Mouse (Mus musculus) olfactory bulb, adult 2 months (tissue): ENCODE data around the gene Bnc1.

Source experiments
- CTCF ChIP-seq: fragments of 200-500 bp; IDR thresholded peaks from 2 replicates; pipeline ENCODE4 v1.5.1; 2012; ENCODE audit warnings: low read depth, mild to moderate bottlenecking, low read length, moderate library complexity; ENCODE audit not compliant: insufficient read depth
- POLR2A ChIP-seq: fragments of 200-500 bp; IDR thresholded peaks from 2 replicates; pipeline ENCODE4 v1.6.1; 2012; ENCODE audit warnings: mild to moderate bottlenecking, low read depth, low read length, moderate library complexity; ENCODE audit not compliant: insufficient read depth

- TF ChIP-seq CTCF (no peak), POLR2A (no peak)
Observed at GRCm38 (mm10) chr7:82018031-82018430, 25.9 kb upstream of the Bnc1 start.
